Mouse (Mus musculus) ES-Bruce4 (cell line): ENCODE results near the gene Chd5.

ENCODE experiments used
- CTCF ChIP-seq: IDR thresholded peaks from one replicate; pipeline ENCODE4 v1.8.1; 2011; ENCODE audit warnings: low read depth, low read length
- EP300 ChIP-seq: IDR thresholded peaks from 2 replicates; pipeline ENCODE4 v1.6.1; 2011; ENCODE audit warnings: low read depth, low read length; ENCODE audit not compliant: insufficient read depth
- POLR2A ChIP-seq: IDR thresholded peaks from one replicate; pipeline ENCODE4 v1.8.1; 2011; ENCODE audit warnings: low read length; ENCODE audit not compliant: insufficient read depth

DNA sequence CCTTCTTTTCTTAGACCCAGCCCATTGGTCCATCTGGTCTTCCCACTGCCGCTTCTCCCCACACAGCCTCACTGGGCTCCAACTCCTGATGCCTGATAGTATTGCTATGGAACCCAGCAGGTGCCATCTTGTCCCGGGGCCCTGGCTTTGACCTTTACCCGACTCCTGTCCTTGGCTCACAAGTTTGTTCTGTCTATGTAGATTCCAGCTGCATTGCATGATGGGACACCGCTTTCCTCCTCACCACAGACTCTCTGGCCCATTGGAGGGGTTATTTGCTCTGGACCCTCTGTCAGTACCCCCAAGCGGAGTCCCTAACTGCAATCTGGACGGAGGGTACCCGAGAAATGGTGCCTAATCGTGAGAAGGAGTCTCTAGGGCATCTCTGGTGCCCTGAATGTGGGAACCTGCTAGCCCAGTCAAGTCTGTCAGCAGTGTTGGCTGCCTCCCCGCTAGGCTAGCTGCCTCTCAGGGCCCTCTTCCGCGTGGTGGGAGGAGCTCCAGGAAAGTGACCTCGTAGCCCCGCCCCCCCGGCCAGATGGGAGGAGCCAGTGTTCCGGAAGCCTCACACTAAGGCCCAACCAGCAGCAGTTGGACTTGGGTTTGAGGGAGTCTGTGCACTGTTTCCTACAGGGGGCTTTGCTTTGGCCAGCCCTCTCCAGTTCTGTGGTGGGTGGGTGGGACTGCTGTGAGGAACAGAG lies 2.3 kb downstream of the Chd5 start:
- TF ChIP-seq CTCF: no peak
- TF ChIP-seq POLR2A: peak; percentile 48
- TF ChIP-seq EP300: 0 out of 2 replicates have a peak, but pooled peaks have one; percentile 19
